Mouse (Mus musculus) induced T-regulatory cell, adult 2 months (primary cell): ENCODE measurements at regions not wholly inside any gene's neighbourhood (a gene's known extent, or its start where the extent isn't known, plus 50 kb on each side); places are given as distances from the start of the nearest gene placed in this dataset.

Source experiments
- DNase-seq: peaks from one replicate; pipeline ENCODE4 v3.0.0-alpha.2; 2012; ENCODE audit warnings: low read depth

DNA sequence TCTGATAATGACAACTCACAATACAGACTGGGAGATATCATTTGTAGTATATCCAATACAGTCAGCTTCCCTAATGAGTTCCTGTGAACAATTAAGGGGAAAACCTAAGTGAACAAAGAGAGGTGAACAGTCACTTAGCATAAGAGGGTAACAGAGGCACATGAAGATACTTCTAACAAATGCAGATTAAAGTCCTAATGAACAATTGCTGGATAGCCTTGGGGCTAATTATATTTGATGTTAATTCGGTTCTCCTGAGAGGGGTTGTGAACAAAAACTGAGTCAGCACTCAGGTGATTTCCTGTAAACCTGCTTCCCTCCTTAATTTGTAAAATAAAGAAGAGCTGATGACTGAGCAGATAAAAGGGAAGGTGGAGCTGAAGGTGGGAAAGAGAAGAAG lies 1672.1 kb downstream of the 4930444P10Rik start:
- DNase-seq, result no peak

DNA sequence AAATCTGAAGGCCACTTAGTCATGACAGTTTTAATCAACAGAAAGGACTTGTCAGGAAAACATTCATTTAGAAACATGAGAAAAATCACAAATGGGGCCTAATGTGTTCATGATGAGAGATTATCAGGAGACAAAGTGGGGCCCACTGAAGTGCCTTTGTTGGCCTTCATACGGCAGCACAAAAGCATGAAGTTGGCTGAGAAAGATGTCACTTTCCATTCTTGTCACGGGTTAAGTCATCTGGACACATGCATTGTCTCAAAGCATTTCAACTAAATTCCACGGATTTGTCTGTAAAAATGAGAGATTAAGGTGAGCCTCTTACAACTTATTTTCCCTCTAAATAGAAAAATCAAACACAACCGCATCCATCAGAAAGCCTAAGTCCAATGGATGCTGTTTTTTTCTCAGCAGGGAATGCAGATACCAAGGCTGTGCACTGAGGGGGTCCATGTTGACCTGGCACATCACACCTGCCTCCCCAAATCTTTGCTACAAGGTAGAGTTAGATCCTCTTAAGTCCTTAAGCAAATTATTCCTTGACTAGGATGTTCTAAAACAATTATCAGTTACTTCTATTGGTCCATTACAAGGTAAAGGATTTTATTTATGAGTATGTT lies 1679.2 kb downstream of the 4930444P10Rik start:
- no peak for DNase-seq

DNA sequence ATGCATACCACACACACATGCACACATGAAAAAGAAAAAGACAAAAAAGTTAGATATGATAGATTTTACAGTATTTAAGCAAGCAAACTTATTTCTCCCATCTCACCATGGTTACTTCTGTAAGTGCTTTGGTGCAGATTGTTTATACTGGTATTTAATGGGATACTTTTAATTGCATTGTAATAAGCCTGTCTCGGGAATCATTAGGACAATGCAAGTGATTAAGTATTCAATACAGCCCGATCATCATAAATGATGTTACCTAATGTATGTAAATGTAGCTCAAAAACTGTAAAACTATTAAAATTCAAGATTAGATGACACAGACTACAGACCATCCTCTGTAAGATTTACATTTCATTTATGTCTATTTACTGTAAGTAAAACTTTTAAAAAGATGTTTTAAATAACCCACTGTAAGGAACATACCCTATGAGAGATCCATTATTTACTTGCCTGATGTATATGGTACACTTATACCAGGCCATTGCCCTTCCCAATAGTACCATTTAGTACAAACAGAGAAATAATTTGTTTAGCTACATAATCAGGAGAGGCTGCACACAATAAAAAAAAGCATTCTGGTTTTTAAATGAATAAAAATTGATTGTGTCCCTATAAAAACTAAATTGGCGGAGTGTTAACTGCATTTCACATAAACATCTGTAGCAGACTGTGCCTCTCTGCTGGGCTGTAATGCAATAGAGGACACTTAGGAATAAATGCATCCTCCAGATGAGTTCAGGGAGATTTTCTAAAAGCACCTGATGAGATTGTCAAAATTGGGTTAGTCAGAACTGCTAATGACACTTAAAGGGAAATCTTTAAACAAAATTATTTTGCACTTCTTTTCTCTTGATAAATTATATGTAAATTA lies 1722.9 kb downstream of the 4930444P10Rik start:
- no peak for DNase-seq

DNA sequence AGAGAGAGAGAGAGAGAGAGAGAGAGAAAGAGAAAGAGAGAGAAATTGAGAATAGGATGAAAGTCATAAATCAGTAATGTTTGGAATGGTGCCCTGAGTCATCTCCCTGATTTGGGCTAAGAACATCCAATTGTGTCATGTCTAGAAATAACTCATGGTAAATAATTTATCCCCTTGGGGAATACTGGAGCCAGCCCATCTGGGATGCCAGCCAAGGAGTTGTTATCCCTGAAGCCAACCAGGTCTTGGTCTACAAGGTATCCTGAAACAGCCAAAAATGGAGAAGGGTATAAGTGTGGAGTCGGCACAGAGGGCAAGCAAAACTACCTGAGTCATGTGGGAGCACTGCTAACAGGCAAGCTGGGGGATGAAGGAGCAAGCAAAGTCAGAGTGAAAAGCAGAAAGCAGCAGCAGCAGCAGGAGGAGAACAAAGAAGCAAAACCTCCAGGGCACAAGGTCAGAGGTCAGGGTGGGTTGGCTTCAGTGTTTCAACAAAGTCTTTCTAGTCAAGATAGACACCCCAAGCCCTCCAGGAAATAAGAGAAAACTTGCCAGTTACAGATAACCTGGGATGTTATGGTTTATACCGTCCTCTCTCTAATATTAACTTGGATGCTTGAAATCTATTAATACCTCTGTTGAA lies 1733.0 kb downstream of the 4930444P10Rik start:
- no peak for DNase-seq
